Mouse (Mus musculus) heart, embryonic 12.5 days (tissue): Measurements from ENCODE around the gene Il21. TPM values are rescaled to one million over a fixed set of nuclear protein-coding genes. Genes with fewer than 3 reads are reported as not detected.

Experiments
- ATAC-seq: fragments of 200-750 bp; cut with Nextera tagmentation; 2 replicates; pipeline ENCODE4 v1.8.0; 2017; ENCODE audit warnings: moderate TSS enrichment, moderate library complexity; ENCODE audit not compliant: insufficient number of reproducible peaks, low FRiP score
- H3K27ac ChIP-seq: fragments of 300-500 bp; sonication (generic); 2 replicates; pipeline ENCODE4 v1.5.1; 2016; ENCODE audit warnings: mild to moderate bottlenecking, moderate library complexity; ENCODE audit not compliant: poor library complexity, severe bottlenecking
- H3K27me3 ChIP-seq: fragments of 300-500 bp; sonication (generic); replicated peaks from 2 replicates; pipeline ENCODE4 v1.6.1; 2016; ENCODE audit warnings: mild to moderate bottlenecking, moderate library complexity
- H3K36me3 ChIP-seq: fragments of 300-500 bp; sonication (generic); 2 replicates; pipeline ENCODE4 v1.6.1; 2016; ENCODE audit warnings: mild to moderate bottlenecking, moderate library complexity
- H3K4me1 ChIP-seq: fragments of 300-500 bp; sonication (generic); replicated peaks from 2 replicates; pipeline ENCODE4 v1.6.1; 2016; ENCODE audit warnings: mild to moderate bottlenecking
- H3K4me2 ChIP-seq: fragments of 300-500 bp; sonication (generic); 2 replicates; pipeline ENCODE4 v1.6.1; 2016; ENCODE audit warnings: mild to moderate bottlenecking, moderate library complexity
- H3K4me3 ChIP-seq: fragments of 300-500 bp; sonication (generic); 2 replicates; pipeline ENCODE4 v1.5.1; 2016; ENCODE audit warnings: mild to moderate bottlenecking
- H3K9ac ChIP-seq: fragments of 300-500 bp; sonication (generic); 2 replicates; pipeline ENCODE4 v1.6.1; 2016; ENCODE audit warnings: mild to moderate bottlenecking, moderate library complexity
- H3K9me3 ChIP-seq: fragments of 300-500 bp; sonication (generic); replicated peaks from 2 replicates; pipeline ENCODE4 v1.6.1; 2016; ENCODE audit warnings: mild to moderate bottlenecking, moderate library complexity
- WGBS: fragments of 180-500 bp; shearing (Covaris S2); methylation state at CpG from one replicate; pipeline ENCODE4 v1.1.7; 2016; 5-methylcytosine and 5-hydroxymethylcytosine counted together
- polyA plus RNA-seq: library from polyadenylated mRNA; unstranded; fragments of >200 nt; fragmentation: Nextera tagmentation; extraction: Ambion mirVana; gene quantifications from 2 replicates; pipeline ENCODE4 v1.2.1, GENCODE M21; 2016

The Il21 gene
- not detected in 2 replicates for polyA plus RNA-seq

DNA sequence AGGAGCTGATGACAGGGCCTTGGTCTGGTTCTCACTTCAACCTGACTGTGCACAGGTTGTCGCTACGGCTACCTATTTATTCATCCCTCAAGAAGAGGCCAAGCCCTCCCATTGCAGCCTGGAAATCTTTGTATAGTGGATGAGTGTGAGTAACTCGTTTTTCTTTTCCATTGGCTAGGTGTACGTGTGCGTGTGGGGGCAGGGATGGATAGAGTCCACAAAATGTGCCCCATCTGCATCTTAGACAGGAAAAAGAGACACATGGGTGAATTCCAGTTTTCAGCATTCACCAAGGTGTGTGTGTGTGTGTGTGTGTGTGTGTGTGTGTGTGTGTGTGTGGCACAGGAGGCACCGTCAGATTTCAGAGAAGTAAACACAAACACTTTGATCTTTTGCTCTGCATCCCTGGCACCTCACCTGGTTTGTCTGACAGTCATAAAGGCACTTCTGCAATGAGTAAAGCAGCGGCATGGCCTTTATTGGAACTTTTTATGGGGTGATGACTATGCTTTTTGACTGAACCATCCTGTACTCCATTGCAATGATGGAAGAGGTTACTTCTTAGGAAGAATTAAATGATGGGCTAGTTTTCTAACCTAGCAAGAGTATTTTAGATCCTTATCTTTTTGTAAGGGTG is at the start of gene Il21:
Gene Il21 (minus strand): TSS at position 51 of the 637 bp plus-strand sequence.
- Histone ChIP-seq H3K4me2 (no peak within 1 kb of the TSS), H3K4me3 (no peak within 1 kb of the TSS)

DNA sequence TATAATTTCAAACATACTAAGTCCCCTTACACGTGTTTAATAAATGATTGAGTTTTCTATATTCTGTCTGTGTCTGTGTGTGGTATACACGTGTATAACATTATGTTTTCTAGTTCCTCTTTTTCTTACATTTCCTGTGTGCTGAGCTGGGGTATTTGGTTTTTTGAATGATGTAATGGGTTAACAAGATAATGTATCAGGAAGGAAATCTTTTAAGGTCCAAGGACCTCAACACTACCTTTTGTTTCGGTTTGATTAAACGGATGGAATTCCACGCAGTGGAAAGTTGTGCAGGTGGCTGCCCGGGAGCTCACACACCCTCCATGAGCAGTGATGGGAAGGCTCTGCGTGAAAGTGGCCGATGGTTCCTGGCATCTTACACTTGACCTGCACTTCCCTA is 48.4 kb upstream of the Il21 start:
- ATAC-seq, result no peak
- Histone ChIP-seq H3K27me3 (no peaks in the 10 kb centered on the region), H3K9ac (no peak overlapping the region), H3K4me2 (no peak overlapping the region), H3K4me3 (no peak overlapping the region), H3K4me1 (no peaks in the 10 kb centered on the region), H3K27ac (no peak overlapping the region), H3K36me3 (no peaks in the 10 kb centered on the region), H3K9me3 (no peaks in the 10 kb centered on the region)
- WGBS, result 68% methylated on average over 8 of the region's 8 CpGs

More for the DNA sequence above, at the start of gene Il21:
- no peak for ATAC-seq
- no peaks in the 10 kb centered on the region for H3K4me1 ChIP-seq
- no peak within 1 kb of the TSS for H3K9ac ChIP-seq
- no peaks in the 10 kb centered on the region for H3K27me3 ChIP-seq
- WGBS, result 83% methylated on average over 7 of the region's 7 CpGs
- no peaks in the 10 kb centered on the region for H3K9me3 ChIP-seq
- no peak within 1 kb of the TSS for H3K27ac ChIP-seq
- no peaks in the 10 kb centered on the region for H3K36me3 ChIP-seq

DNA sequence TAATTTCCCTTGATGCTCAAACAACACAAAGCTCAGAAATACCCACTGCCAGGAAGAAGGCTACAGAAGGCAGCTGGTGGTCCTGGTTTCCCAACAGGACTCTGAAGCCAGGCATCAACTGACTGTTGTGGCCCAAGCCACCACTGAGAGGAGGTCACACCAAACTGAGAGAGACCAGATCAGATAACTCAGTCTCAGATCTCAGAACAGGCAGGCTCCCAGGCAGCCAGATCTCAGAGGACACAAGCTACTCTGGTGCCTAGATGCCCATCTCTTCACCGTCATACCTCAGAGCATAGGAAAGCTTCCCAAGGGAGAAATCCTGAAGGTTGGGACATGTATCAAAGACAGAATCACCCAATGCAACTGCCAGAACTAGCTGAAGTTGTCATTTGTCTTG is 47.8 kb upstream of the Il21 start:
- Histone ChIP-seq H3K9ac (no peak overlapping the region), H3K4me3 (no peak overlapping the region), H3K27me3 (no peaks in the 10 kb centered on the region), H3K4me2 (no peak overlapping the region), H3K4me1 (no peaks in the 10 kb centered on the region), H3K36me3 (no peaks in the 10 kb centered on the region), H3K27ac (no peak overlapping the region), H3K9me3 (no peaks in the 10 kb centered on the region)
- ATAC-seq, result no peak
- WGBS, result 65% methylated on average over 1 of the region's 1 CpGs

DNA sequence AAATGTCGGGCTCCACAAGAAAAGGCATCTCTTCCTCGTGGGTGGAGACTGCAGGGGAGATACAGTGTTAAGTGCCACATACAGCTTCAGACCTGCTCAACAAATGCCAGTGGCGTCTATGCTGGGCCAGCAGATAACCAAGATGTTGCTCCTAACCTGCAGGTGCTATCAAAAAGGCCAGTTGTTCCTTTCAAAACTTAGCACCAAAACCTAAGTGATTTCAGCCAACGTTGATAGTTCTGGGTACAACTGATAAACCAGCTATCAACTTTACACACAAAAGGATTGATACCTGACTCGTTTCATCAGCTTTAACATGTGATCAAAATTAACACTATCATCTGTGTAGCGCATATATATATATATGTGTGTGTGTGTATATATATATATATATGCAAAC is 42.2 kb upstream of the Il21 start:
- Histone ChIP-seq H3K27me3 (no peaks in the 10 kb centered on the region), H3K27ac (no peak overlapping the region), H3K4me1 (no peaks in the 10 kb centered on the region), H3K9me3 (no peaks in the 10 kb centered on the region), H3K36me3 (no peaks in the 10 kb centered on the region), H3K4me2 (no peak overlapping the region), H3K9ac (no peak overlapping the region), H3K4me3 (no peak overlapping the region)
- ATAC-seq, result no peak; the same call in 1 of the 2 replicates
- WGBS, result 63% methylated on average over 6 of the region's 6 CpGs

DNA sequence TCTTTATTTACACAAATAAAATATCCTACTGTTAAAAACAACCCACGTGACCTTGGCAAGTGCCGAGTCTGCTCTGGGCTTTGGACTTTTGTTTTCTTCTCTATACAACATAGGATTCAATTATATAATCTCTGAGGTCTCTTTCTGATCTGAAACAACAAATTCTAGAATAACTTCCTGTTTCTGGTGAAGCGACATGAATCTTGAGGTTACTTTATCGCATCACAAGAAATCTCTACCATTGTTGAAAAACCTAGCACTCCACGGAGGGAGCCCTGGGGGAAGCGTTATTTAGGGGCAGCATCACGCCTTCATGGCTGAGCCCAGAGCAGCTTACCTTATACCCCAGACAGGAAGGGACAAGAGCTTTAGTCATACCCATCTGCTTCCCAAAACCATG is 40.7 kb upstream of the Il21 start:
- H3K9ac ChIP-seq, result no peak overlapping the region
- WGBS, result 79% methylated on average over 7 of the region's 7 CpGs
- no peak for ATAC-seq
- no peaks in the 10 kb centered on the region for H3K27me3 ChIP-seq
- H3K9me3 ChIP-seq, result no peaks in the 10 kb centered on the region
- H3K36me3 ChIP-seq, result no peaks in the 10 kb centered on the region
- H3K4me3 ChIP-seq, result no peak overlapping the region
- H3K4me1 ChIP-seq, result no peaks in the 10 kb centered on the region
- H3K27ac ChIP-seq, result no peak overlapping the region
- H3K4me2 ChIP-seq, result no peak overlapping the region

DNA sequence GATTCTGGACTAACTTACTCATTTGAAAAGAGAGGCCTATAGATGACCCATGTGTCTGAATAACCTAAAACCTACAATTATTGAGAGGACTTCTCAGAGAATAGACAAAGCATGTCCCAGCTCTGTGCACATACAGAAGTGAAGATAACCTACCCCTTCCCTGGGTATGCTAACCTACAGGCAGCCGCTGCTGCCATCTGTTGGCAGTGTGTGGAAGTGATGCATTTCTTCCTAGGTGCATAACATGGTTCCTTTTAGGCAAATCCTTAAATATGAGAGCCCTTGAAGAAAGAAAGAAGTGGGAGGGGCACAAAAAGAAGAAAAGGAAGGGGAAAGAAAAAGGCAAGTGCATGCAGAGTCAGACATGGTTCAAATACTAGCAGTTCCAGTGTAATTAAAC is 38.8 kb upstream of the Il21 start:
- Histone ChIP-seq H3K9me3 (no peaks in the 10 kb centered on the region), H3K36me3 (no peaks in the 10 kb centered on the region), H3K4me2 (no peak overlapping the region), H3K4me3 (no peak overlapping the region), H3K4me1 (no peaks in the 10 kb centered on the region), H3K9ac (no peak overlapping the region), H3K27ac (no peak overlapping the region), H3K27me3 (0 out of 2 replicates have a peak, but pooled peaks cover 5% of the 10 kb centered on the region)
- ATAC-seq, result no peak
- 0% methylated on average over 1 of the region's 1 CpGs for WGBS

DNA sequence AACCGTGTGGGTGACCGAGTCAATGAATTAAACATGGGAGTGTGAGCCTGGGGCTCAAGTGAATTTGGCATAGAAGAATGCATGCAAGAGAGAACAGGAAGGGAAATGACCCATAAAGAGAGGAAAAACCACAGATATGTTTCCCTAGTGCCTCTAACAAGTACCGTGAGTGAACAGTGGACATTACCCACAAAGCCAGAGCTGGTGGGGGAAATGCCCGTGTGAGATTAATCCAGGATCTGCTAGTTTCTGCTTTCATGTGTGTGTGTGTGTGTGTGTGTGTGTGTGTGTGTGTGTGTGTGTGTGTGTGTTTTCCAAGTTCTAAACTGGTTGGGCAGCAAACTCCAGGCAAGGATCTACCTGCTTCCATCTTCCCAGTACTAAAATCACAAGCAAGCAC is 37.5 kb upstream of the Il21 start:
- Histone ChIP-seq H3K9me3 (no peaks in the 10 kb centered on the region), H3K27me3 (0 out of 2 replicates have a peak, but pooled peaks cover 5% of the 10 kb centered on the region), H3K4me1 (no peaks in the 10 kb centered on the region), H3K4me2 (no peak overlapping the region), H3K9ac (no peak overlapping the region), H3K4me3 (no peak overlapping the region), H3K27ac (no peak overlapping the region), H3K36me3 (no peaks in the 10 kb centered on the region)
- ATAC-seq, result no peak
- 79% methylated on average over 4 of the region's 4 CpGs for WGBS

DNA sequence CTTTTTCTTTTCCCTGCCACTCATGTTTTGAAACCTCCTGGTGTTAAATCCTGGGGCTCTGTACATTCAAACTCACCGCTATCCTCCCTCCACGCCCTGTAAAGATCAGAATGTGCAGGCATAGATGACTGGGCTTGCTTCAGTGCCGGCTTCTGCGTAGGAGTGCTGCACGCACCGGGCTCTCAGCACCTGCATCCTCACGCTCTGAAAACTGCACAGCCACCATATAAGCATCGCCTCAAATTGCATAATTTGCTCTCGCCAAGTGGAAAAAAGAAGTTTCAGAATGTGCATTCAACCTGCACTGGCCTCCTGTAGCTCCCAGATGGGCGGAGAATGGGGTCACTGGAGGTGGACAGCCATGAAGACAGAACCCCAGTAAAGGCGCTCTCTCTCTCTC is 35.9 kb upstream of the Il21 start:
- Histone ChIP-seq H3K4me3 (no peak overlapping the region), H3K4me2 (no peak overlapping the region), H3K27me3 (0 out of 2 replicates have a peak, but pooled peaks cover 5% of the 10 kb centered on the region), H3K9ac (no peak overlapping the region), H3K27ac (no peak overlapping the region), H3K4me1 (no peaks in the 10 kb centered on the region), H3K9me3 (no peaks in the 10 kb centered on the region), H3K36me3 (no peaks in the 10 kb centered on the region)
- ATAC-seq, result no peak
- 83% methylated on average over 11 of the region's 11 CpGs for WGBS

DNA sequence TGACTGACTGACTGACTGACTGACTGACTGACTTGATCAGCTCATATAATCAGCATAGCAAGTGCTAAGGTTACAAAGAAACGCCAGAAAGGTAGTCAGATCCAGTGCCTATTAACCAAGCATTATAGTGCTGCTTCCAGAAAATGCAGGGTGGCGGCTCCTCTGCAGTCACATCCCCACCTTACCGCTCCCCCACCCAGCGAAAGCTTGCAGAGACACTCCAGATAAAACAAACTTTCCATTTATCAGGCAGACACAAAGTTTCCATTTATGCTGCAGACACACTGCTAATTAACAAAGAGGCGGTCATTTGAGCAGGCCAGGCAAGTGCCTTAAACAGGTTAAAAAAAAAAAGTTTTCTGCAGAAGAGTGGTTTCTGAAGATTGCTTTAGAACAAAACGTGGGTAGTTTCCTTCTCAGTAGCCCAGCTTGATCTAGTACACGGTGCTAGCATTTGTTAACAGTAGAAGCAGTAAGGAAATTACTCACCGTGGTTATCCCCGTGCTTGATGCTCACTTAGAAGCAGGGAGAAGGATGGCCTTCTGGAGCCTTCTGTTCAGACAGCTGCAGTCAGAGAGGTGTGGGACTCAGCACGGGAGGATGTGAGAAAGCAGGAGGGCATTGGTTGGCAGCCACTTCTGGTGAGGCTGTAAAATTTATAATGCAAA is 27.0 kb upstream of the Il21 start:
- H3K4me3 ChIP-seq, result no peak overlapping the region
- H3K27ac ChIP-seq, result no peak overlapping the region
- H3K4me1 ChIP-seq, result no peaks in the 10 kb centered on the region
- H3K9me3 ChIP-seq, result no peaks in the 10 kb centered on the region
- H3K9ac ChIP-seq, result no peak overlapping the region
- ATAC-seq, result no peak
- no peaks in the 10 kb centered on the region for H3K36me3 ChIP-seq
- 47% methylated on average over 10 of the region's 10 CpGs for WGBS
- no peak overlapping the region for H3K4me2 ChIP-seq
- no peaks in the 10 kb centered on the region for H3K27me3 ChIP-seq

DNA sequence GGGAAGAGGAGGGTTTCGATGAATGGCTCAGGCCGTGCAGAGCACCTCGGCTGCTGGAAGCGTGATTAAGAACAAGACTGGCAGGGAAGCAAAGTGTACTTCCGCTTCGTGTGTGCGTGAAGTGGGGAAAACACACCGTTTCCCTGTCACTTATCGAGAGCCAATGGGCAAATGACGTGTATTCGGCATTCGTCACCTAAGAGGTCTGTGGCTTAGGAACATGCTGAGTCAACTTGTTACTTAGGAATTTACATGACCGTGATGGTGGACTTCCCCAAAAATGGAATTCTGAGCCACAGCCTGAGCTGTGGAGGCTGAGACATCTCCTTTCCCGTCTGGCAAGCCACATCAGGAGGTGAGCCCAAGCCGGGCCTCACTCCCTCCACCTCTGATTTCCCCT is 25.3 kb upstream of the Il21 start:
- Histone ChIP-seq H3K27me3 (no peaks in the 10 kb centered on the region), H3K4me3 (no peak overlapping the region), H3K9ac (no peak overlapping the region), H3K4me1 (no peaks in the 10 kb centered on the region), H3K9me3 (no peaks in the 10 kb centered on the region), H3K27ac (no peak overlapping the region), H3K4me2 (no peak overlapping the region), H3K36me3 (no peaks in the 10 kb centered on the region)
- 83% methylated on average over 15 of the region's 15 CpGs for WGBS
- ATAC-seq, result no peak

DNA sequence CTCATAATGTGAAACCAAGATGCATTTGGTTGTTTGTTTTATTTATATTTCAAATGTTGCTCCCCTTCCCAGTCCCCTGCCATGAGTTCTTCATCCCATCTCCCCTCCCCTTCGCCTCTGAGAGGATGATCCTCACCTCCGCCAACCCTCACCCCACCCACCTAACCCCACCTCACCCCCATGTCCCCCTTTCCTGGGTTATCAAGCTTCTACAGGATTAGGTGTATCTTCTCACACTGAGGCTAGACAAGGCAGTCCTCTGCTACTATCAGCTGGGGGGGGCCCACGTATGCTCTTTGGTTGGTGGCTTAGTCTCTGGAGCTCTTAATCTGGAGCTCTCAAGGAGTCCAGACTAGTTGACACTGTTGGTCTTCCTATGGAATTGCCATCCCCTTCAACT is 18.5 kb upstream of the Il21 start:
- 64% methylated on average over 3 of the region's 3 CpGs for WGBS
- no peaks in the 10 kb centered on the region for H3K4me1 ChIP-seq
- ATAC-seq, result no peak

DNA sequence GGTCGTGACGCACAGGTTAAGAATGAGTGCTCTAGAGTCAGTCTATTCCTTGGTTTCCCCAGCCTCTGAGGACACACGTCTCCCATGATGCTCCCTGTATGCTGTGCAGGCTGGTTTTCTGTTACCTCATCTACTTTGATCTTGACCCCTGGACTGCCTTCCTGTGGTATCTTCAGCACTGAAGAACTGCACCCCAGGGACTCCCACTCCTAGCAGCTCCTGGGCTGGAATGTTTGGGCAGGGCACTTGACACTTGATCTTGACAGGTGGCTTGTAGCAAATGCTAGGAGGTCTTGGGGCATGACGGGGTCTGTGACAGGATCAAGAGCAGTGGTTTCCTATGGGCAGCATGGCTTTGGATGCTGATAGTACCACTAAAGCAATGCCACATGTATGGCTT is 2.6 kb upstream of the Il21 start:
- no peaks in the 10 kb centered on the region for H3K9me3 ChIP-seq
- H3K4me1 ChIP-seq, result no peaks in the 10 kb centered on the region
- no peak overlapping the region for H3K9ac ChIP-seq
- no peaks in the 10 kb centered on the region for H3K27me3 ChIP-seq
- no peak for ATAC-seq
- no peak overlapping the region for H3K4me3 ChIP-seq
- WGBS, result 61% methylated on average over 4 of the region's 4 CpGs
- no peak overlapping the region for H3K4me2 ChIP-seq
- no peak overlapping the region for H3K27ac ChIP-seq
- no peaks in the 10 kb centered on the region for H3K36me3 ChIP-seq

More for the DNA sequence above, 18.5 kb upstream of the Il21 start:
- Histone ChIP-seq H3K9me3 (peaks cover 4% of the 10 kb centered on the region; the same call in 1 of the 2 replicates), H3K27ac (no peak overlapping the region), H3K36me3 (no peaks in the 10 kb centered on the region), H3K9ac (no peak overlapping the region), H3K4me3 (no peak overlapping the region), H3K4me2 (no peak overlapping the region), H3K27me3 (no peaks in the 10 kb centered on the region)
